Mouse (Mus musculus) neutrophil, adult 65 days (primary cell): ENCODE results near the gene Gm21103. TPM values are rescaled to one million over a fixed set of nuclear protein-coding genes. Genes with fewer than 3 reads are reported as not detected.

ENCODE experiments used
- total RNA-seq: library from RNA; stranded (reverse); gene quantifications from 2 replicates; pipeline ENCODE4 v1.2.4, GENCODE M21; 2023

Gene Gm21103
- total RNA-seq = not detected in 2 replicates

GRCm38 (mm10) chr14:6304743-6305142, at the start of gene Gm21103:
Gene Gm21103, minus strand, starts transcription at chr14:6304843.

GRCm38 (mm10) chr14:6343578-6343977, 38.9 kb upstream of the Gm21103 start, which contains the start of gene Gm3618:
Gene Gm3618, minus strand, starts transcription at chr14:6343678.

GRCm38 (mm10) chr14:6286931-6287715, 17.5 kb downstream of the Gm21103 start, which contains the start of gene Gm3411:
Gene Gm3411, minus strand, starts transcription at chr14:6287250.

Other genes starting within 250 kb of the Gm21103 start
- not detected in 2 replicates for gene Gm6337, start 246.6 kb downstream of the Gm21103 start, total RNA-seq
- not detected in 2 replicates for gene Gm8206, start 210.9 kb downstream of the Gm21103 start, total RNA-seq
- not detected in 2 replicates for gene Gm3468, start 196.2 kb downstream of the Gm21103 start, total RNA-seq
- not detected in 2 replicates for gene Gm3476, start 179.0 kb downstream of the Gm21103 start, total RNA-seq
- gene Gm21560, start 85.6 kb downstream of the Gm21103 start, total RNA-seq = not detected in 2 replicates
- gene Gm3411, start 17.6 kb downstream of the Gm21103 start, total RNA-seq = not detected in 2 replicates
- gene Gm3618, start 38.8 kb upstream of the Gm21103 start, total RNA-seq = not detected in 2 replicates
- not detected in 2 replicates for gene Gm16440, start 85.5 kb upstream of the Gm21103 start, total RNA-seq
- not detected in 2 replicates for gene Gm3591, start 107.6 kb upstream of the Gm21103 start, total RNA-seq
- not detected in 2 replicates for gene Gm3594, start 139.8 kb upstream of the Gm21103 start, total RNA-seq
- not detected in 2 replicates for gene Gm8356, start 232.4 kb upstream of the Gm21103 start, total RNA-seq